In the genomic region with DNA sequence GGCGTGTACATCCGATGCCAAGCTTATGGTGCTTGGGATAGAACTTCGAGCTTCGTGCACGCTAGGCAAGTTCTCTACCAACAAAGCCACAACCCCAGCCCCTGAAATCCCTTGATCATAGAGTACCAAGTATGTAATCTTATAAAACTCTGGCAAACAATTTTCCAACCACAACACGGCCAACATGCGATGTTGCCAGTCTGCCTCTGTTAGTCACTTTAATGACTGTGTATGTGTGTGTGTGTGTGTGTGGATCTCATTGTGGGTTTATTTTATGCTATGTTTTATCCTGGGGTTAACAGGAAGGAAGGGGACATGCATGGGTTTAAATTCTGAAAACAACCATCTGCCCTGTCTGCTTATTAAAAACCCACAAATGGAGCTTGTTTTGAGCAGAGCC, we compare ENCODE assay signal across 26 mouse cellular contexts. TPM values are rescaled to one million over a fixed set of nuclear protein-coding genes. Genes with fewer than 3 reads are reported as not detected.
"Had no signal": no experiment of that assay in that cellular context is flagged by ENCODE, and none has a peak within 500 bp of the region (broad histone marks: within the 10 kb centered on the region; RNA-seq: fewer than 3 reads in every experiment).

No protein-coding gene starts in this region.

- H3K9me3 ChIP-seq: heart, embryonic 13.5 days; heart, embryonic 15.5 days; hindbrain, embryonic 13.5 days; hindbrain, embryonic 15.5 days; kidney, embryonic 15.5 days; limb, embryonic 13.5 days; limb, embryonic 15.5 days; liver, embryonic 12.5 days had no signal

- ATAC-seq: hindbrain, postnatal 0 days; intestine, embryonic 16.5 days; liver, embryonic 12.5 days had no signal

- H3K4me1 ChIP-seq: kidney, embryonic 15.5 days; liver, embryonic 12.5 days had no signal

- H3K9ac ChIP-seq: heart, embryonic 13.5 days; heart, embryonic 15.5 days; hindbrain, embryonic 13.5 days; hindbrain, embryonic 15.5 days; kidney, embryonic 15.5 days; limb, embryonic 13.5 days; limb, embryonic 15.5 days; liver, embryonic 12.5 days; liver, embryonic 14.5 days had no signal

- H3K4me3 ChIP-seq: heart, adult 2 months; heart, embryonic 13.5 days; heart, embryonic 15.5 days; hindbrain, embryonic 13.5 days; hindbrain, embryonic 15.5 days; kidney, embryonic 15.5 days; limb, embryonic 13.5 days; limb, embryonic 15.5 days; liver, embryonic 12.5 days had no signal

- H3K36me3 ChIP-seq: heart, embryonic 13.5 days; heart, embryonic 15.5 days; hindbrain, embryonic 13.5 days; hindbrain, embryonic 15.5 days; kidney, embryonic 15.5 days; limb, embryonic 13.5 days; limb, embryonic 15.5 days; liver, embryonic 12.5 days had no signal

- DNase-seq: gastrocnemius, postnatal 14 days; gastrocnemius, postnatal 36 days; heart, adult 11 months; heart, adult 2 months; heart, postnatal 14 days; heart, postnatal 36 days; kidney, adult 11 months; kidney, adult 2 months; kidney, adult 9 months; kidney, postnatal 10 days; kidney, postnatal 25 days; layer of hippocampus, adult 9-11 months; layer of hippocampus, postnatal 36 days; left cerebral cortex, postnatal 4 days had no signal

- H3K4me2 ChIP-seq: heart, embryonic 11.5 days; heart, embryonic 13.5 days; heart, embryonic 15.5 days; hindbrain, embryonic 13.5 days; hindbrain, embryonic 15.5 days; kidney, embryonic 15.5 days; limb, embryonic 13.5 days; limb, embryonic 15.5 days; liver, embryonic 12.5 days had no signal

- H3K27me3 ChIP-seq: heart, embryonic 15.5 days; hindbrain, embryonic 13.5 days; hindbrain, embryonic 15.5 days; kidney, embryonic 15.5 days; limb, embryonic 13.5 days; limb, embryonic 15.5 days; liver, embryonic 12.5 days had no signal

- H3K27ac ChIP-seq: heart, adult 2 months; heart, embryonic 13.5 days; heart, embryonic 15.5 days; hindbrain, embryonic 13.5 days; hindbrain, embryonic 15.5 days; hindbrain, postnatal 0 days; kidney, embryonic 15.5 days; limb, embryonic 13.5 days; limb, embryonic 15.5 days; liver, embryonic 12.5 days; liver, embryonic 14.5 days had no signal

RNA-seq across cellular contexts. Expression of gene Otoa, which starts 9.3 kb away (rescaled TPM):
- polyA plus RNA-seq: heart, embryonic 11.5 days had no signal
